Mouse (Mus musculus): ENCODE measurements at regions not wholly inside any gene's neighbourhood (a gene's known extent, or its start where the extent isn't known, plus 50 kb on each side); places are given as distances from the start of the nearest gene placed in this dataset.

DNA sequence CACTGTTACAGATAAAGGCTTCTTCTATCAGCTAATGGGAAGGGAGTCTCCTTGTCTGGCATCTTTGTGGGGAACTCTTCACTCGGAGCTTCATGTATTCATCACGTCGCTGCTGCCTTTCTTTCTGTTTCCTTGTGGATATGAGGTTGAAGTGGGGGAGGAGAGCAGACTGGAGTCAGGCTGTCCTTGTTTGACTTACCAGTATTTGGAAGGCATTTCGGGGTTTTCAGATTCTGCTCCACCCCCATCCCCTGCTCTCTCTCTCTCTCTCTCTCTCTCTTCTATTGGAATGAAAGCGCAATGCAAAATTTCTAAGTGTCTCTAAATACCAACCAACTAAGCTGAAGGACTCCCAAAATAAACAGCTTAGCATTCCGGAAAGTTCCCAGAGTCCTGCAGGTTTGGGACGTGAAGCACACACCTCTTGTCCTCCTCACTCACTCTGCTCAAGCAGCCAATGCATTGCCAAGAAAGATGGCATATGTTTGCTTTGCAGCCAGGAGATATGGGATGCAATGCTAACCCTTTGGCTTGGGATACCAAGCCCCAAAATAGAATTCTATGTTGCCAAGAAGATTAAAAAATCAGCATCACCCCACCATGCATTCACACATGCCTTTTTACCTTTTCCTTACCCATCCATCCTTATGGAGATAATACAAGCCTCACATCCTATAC lies 670.3 kb downstream of the Cdk5rap2 start:
- no peak for DNase-seq
